Mouse (Mus musculus) layer of hippocampus, adult 6 months (tissue): ENCODE data around the gene Cby3. TPM values are rescaled to one million over a fixed set of nuclear protein-coding genes. Genes with fewer than 3 reads are reported as not detected.

Source experiments
- long read RNA-seq, 2 experiments: library from polyadenylated mRNA; unstranded; transcript quantifications; one replicate each; pipeline ENCODE4 v2.0.0; 2019 to 2020
- microRNA-seq: library from miRNA; unstranded; fragments of <30 nt; microRNA quantifications from one replicate; pipeline ENCODE4 v1.2.0, GENCODE M21; 2020
- polyA plus RNA-seq: library from polyadenylated mRNA; unstranded; fragments of <200 nt; fragmentation: Nextera tagmentation; gene quantifications from 2 replicates; pipeline ENCODE4 v1.2.3, GENCODE M21; 2021

Gene Cby3
- polyA plus RNA-seq = 0.36 and 0.74 TPM in 2 replicates
- long read RNA-seq, experiment 1 = 0 reads
- long read RNA-seq, experiment 2 = 0 reads

DNA sequence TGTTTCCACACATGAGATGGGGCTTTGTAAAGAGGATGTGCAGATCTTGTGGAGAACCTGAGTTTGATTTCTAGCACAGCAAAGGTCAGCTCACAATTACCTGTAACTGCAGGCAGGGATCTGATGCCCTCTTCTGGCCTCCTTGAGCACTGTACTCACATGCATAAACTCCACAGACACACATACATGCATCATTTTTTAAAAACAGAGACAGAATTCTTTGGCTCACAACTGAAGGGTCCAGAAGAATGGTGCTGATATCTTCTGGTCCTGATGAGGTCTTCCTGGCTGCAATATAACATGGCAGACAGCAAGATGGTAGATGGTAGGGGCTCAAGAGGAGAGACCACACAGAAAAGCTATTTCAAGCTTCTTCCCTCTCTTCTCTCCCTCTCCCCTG lies at the start of gene Cby3:
Gene Cby3, plus strand, starts transcription at position 301 of the 400 bp plus-strand sequence.

GRCm38 (mm10) chr11:50325496-50326301 lies 28.6 kb upstream of the Cby3 start, which contains the start of gene Canx:
TSS of gene Canx (minus strand) at chr11:50325673.

DNA sequence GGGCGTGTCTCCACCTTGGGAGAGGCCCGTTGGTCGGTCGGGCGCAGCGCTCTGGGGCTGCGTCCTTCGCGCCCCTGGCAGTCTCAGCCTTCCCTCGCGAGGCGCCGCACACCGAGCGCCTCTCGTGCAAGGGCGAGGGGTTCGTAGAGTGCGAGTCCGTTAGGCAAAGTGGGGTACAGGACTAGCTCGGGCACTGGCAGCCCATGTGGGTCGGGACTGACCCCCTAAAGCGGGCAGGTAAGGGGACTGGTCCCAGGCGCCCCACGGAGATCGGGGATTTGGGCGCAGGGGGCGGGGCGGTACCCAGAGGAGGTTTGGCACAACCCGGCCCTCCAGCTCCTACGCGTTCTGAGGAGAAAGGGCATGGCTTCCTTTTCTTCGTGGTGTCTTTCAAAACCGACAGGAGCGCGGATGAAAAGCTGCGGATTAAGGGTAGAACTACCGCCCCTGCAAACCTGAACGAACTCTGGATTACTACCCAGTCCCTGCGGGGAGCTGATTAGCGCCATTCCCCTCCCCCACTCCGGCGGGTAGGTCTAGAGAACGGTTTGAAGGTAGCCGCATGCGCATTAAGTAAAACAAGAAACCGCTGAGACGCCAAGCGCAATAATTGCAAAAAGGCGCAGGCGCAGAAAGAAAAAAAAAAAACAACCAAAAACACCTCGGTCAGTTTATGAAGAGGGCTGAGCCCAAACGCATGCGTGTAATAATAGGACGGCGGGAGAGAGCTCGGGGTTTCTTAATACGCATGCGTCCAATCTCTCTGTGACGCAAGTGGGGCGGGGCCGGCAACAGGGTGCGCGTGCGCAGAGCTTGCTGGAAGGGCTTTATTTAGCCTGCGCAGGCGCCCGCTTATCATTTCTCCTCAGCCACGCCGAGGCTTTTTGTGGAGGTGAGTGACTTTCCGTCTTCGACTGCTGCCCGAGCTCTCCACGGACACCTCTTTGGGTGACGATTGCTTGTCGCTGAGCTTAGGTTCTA lies 22.9 kb downstream of the Cby3 start, which contains the start of gene Hnrnph1:
Gene Hnrnph1, plus strand, starts transcription at position 80 of the 981 bp plus-strand sequence.

Small RNA genes lying within 50 kb of the gene (microRNA-seq; reads per million reads assigned to microRNA genes)
- not detected for gene Mir804

Other genes starting within 250 kb of the Cby3 start
- 71.5 and 76.8 TPM in 2 replicates for gene Tbc1d9b, start 223.1 kb upstream of the Cby3 start, polyA plus RNA-seq
- gene Mrnip, start 180.0 kb upstream of the Cby3 start, polyA plus RNA-seq = 19.9 and 20.0 TPM in 2 replicates
- 303 and 334 TPM in 2 replicates for gene Sqstm1, start 143.6 kb upstream of the Cby3 start, polyA plus RNA-seq
- 13.5 and 13.6 TPM in 2 replicates for gene Mgat4b, start 143.6 kb upstream of the Cby3 start, polyA plus RNA-seq
- 15.3 and 43.1 TPM in 2 replicates for gene Ltc4s, start 115.8 kb upstream of the Cby3 start, polyA plus RNA-seq
- gene Maml1, start 62.2 kb upstream of the Cby3 start, polyA plus RNA-seq = 0.84 and 1.1 TPM in 2 replicates
- 113 and 172 TPM in 2 replicates for gene Canx, start 28.8 kb upstream of the Cby3 start, polyA plus RNA-seq
- 29.3 and 32.9 TPM in 2 replicates for gene Hnrnph1, start 22.5 kb downstream of the Cby3 start, polyA plus RNA-seq
- 23.4 and 23.5 TPM in 2 replicates for gene Rufy1, start 76.7 kb downstream of the Cby3 start, polyA plus RNA-seq
- 2.1 and 2.6 TPM in 2 replicates for gene Adamts2, start 247.6 kb downstream of the Cby3 start, polyA plus RNA-seq